Mouse (Mus musculus) ZHBTc4 (cell line): Measurements from ENCODE around the gene Otud5.
"Not testable (repeated sequence)": the region's sequence is repeated elsewhere in the genome, so short reads cannot be mapped to it uniquely, and the experiment has no call there.

Source experiments
- DNase-seq: peaks from one replicate; pipeline ENCODE4 v3.0.0-alpha.2; 2011; ENCODE audit warnings: low read depth, low spot score

The Otud5 gene

DNA sequence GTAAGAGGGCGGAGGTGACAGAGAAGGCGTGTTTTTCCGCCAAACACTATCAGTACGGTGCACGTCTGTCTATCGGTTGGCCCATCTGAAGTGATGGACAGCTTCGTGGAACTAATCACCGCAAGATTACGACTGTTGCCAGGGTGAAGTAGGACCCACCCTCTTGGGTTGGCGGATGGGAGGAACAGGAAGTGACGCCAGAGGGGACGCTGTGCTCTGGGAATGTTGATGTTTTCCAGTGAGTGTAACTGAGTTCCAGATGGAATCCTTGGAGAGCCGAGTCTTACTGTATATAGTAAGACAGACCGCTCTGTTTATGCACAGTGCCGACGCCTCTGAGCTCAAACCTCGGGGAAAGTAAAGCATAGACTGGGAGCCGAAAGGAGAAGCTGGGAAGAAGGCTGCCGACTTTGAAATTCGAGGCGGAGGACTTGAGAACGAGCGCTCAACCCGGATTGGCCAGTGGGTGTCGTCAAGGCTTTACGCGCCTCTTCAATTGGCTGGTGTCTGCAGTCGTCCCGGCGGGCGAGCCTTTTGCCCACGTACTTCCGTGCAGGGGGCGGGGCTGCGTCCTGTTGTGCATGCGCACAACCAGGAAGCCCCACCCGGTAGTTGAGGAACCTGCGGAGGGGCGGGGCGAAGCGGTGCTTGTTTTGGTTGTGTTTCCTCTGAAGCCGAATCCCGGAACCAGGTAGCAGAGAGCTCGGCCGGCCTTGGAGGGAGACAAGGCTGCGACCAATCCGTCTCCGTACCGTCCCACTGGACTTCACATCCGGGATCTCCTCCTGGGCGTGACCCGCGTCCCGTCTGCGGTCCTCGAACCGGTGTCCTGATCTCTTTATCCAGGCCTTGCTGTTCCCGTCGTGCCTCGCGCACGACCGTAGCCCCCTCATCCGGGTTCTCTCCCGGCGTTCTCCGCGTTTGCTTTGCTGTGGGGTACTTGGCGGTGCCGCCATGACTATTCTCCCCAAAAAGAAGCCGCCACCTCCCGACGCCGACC, at the start of gene Otud5:
TSS of gene Otud5 (plus strand) at position 202 of the 1,000 bp plus-strand sequence.
- peak; percentile 99 for DNase-seq

DNA sequence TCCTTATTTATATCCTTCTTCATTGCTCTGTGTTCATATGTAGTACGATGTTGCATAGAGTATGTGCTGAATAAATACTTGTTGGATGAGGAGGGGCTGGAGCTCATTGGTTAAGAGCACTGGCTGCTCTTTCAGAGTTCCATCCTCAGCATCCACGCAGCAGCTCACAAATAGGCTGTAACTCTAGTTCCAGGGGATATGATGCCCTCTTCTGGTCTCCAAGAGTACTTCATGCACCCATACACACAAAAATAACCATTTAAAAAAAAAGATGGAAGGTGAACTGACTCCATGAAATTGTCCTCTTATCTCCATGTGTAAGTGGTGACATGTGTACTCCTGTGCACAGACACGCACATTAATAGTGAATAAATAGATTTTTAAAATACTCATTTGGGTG, 47.8 kb upstream of the Otud5 start:
- peak; percentile 66 for DNase-seq

DNA sequence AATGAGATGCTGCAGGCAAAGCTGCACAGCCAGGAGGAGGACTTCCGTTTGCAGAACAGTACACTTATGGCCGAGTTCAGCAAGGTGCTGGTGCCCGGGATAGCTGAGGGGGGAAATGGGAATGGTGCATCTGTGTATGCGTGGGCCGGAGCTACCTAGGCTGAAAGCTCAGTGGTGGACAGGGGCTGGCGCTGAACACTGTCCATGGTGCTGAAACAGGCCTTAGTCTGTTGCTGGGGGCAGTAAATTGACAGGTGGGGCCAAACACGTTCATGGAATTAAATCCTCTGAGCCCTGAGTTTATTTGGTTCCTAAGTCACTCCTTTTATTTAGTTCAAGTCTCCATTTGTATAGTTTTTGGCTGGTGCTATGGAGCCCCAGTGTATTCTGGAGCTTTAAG, 46.1 kb upstream of the Otud5 start:
- DNase-seq = peak; percentile 54

DNA sequence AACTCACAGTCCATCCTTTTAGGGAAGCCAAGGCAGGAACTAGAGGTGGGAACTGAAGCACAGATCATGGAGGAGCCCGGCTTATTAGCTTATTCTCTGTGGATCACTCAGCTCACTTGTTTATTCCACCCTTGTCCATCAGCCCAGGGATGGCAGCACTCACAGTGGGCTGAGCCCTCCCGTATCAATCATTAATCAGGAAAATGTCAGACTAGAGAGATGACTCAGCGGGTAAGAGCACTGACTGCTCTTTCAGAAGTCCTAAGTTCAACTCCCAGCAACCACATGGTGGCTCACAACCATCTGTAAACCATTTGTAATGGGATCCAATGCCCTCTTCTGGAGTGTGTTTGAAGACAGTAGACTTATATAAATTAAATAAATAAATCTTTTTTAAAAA, 43.8 kb upstream of the Otud5 start:
- no peak for DNase-seq

DNA sequence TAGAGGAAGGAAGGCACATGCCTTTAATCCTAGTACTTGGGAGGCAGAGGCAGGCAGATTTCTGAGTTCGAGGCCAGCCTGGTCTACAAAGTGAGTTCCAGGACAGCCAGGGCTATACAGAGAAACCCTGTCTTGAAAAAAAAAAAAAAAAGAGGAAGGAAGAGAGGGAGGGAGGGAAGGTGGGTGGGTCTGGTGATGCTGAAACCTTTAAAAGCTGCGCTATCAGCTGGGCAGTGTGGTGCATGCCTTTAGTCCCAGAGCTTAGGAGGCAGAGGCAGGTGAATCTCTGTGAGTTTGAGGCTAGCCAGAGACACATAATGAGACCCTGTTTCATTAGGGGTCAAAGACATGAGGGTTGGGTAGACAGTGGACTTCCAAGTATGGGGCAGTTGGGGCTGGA, 39.0 kb upstream of the Otud5 start:
- not testable (repeated sequence) for DNase-seq

DNA sequence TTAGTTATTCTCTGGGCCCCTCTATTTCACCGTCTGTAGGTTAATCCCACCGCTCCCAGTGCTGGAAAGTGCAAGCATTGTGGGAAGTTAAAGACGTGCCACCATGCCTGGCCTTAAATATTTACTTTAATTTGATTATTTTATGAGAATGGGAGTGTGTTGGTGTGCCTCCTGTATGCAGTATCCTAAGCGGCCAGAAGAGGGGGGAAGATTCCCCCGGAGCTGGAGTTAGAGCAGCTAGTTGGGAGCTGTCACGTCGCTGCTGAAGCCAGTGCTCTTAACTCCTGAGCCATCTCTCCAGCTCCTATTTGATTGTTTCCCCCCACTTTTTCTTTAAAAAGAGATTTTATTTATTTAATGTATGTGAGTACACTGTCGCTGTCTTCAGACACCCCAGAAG, 26.1 kb upstream of the Otud5 start:
- peak; percentile 39 for DNase-seq

DNA sequence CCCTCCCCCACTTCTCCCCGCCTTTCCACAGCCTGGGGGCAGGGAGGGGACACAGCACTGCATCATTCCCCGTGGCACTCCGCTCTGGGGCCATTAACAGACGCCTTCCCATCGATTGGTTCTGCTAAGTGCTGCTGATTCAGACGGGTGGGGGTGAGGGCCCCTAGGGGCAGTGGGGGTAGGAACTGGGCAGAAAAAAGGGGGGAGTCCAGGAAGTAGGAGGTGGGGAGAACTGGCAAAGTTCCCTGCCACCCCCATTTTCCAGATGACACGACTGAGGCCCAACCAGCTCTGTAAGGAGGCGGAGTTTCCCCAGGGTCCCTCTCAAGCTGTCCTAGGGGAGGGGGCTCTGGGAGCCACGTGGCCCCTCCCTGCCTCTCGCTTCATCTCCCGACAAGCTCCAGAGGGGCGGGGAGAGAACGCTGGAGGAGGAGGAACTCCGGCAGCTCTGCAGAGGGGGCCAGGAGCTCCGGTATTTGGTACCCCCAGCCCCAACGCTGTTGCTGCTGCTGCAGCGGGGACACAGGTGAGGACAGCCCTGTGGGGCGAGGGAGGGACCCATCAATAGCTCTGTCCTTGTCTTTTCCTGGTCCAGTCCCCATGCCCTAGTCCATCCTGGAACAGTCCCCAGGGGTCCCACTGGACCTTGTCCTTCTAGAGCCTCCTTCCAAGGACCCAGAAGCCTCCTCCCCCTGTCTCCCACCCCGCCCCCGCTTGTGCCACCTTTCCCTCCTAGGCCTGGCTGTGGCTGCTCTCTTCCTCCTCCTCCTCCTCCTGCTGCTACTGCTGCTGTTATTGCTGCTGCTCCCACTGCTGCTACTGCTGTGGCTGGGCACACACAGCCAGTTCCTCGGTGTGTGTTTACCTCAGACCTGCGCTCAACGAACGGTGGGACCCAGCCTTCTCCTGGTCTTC, 19.0 kb upstream of the Otud5 start, which contains the start of gene Kcnd1:
TSS of gene Kcnd1 (plus strand) at position 425 of the 915 bp plus-strand sequence.
- peak; percentile 74 for DNase-seq

DNA sequence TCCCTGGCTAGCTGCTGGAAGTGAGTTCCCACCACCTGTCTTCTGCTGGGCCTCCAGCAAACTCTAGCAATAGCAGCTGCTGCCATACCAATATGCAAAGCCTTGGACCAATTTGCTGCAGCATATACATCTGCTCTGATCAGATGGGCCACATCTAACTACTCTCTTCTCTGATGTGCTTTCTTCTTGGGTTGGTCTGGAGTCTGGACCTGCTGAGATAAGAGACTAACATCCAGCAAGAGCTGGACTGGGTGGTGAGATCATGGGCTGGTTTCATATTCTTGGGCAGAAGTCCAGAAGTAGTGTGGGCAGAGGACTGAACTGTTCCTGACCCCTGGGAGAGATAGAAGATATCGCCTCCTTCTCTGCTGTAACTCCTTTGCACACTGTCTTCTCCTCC, 4.0 kb upstream of the Otud5 start:
- DNase-seq = no peak

DNA sequence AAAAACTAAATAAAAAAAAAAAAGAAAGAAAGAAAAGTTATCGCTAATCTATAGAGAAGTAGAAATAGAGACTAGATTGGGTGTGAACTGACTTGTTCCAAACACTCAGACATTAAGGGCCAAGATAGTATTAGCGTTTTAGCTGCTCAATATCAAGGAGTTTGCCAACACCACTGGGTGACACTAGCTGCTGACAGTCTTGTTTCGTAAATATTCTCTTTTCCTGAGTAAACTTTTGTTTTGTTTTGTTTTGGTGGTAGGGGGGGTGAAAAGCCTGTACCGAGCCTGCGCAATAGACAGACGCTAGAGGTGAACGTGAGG, 362 bp upstream of the Otud5 start:
- DNase-seq = no peak

DNA sequence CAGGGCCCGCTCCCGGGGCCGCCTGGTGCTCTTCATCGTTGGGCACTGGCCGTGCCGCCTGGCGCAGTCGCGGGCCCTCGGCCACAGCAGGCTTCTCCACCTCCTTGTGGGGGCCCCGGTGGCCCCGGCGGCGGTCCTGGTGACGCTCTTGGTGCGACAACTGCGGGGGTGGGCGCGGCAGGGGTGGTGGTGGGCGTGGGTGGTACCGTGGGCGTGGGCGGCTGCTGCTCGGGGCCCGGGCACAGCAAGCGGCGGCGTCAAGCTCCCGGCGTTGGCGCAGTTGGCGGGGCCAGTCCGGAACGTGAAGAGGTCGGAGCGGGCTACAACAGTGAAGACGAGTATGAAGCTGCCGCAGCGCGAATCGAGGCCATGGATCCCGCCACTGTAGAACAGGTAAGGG, 1.2 kb downstream of the Otud5 start:
- peak; percentile 42 for DNase-seq

DNA sequence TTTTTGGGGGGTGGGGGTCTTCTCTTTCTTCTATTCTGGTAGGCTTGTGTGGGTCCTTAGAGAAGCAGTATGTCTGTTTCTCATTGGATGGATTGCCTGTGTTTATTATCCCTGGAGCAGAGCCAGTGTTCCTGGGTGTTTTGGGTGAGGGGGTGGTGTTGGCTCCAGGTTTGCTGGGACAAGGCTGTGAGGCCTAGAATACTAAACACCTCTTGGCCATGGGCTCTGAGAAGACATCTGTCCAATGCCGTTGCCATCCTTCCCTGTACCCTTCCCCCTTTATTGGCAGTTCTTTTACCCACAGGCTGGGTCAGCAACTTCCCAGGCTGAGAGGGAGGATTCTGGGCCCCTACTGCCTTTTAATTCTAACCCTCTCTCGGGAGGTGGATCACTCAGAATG, 6.7 kb downstream of the Otud5 start:
- no peak for DNase-seq

DNA sequence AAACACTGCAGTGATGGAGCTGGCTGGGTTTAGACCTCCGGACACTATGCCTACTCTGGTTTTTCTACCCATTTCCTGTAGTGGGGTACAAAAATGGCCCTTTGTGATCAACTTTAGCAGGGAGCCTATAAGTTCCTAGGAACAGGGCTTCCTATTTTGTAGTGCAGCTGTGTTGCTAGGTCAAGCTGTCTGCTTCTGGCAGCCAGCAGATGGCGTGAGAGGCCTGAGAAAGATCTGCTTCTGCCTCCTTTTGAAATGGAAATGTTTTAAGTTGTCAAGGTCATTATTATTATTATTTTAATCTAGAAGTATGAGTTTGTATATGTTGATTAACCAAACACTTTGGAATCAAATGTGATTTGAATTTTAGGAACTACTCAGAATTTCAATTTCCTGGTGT, 13.4 kb downstream of the Otud5 start:
- peak; percentile 40 for DNase-seq

DNA sequence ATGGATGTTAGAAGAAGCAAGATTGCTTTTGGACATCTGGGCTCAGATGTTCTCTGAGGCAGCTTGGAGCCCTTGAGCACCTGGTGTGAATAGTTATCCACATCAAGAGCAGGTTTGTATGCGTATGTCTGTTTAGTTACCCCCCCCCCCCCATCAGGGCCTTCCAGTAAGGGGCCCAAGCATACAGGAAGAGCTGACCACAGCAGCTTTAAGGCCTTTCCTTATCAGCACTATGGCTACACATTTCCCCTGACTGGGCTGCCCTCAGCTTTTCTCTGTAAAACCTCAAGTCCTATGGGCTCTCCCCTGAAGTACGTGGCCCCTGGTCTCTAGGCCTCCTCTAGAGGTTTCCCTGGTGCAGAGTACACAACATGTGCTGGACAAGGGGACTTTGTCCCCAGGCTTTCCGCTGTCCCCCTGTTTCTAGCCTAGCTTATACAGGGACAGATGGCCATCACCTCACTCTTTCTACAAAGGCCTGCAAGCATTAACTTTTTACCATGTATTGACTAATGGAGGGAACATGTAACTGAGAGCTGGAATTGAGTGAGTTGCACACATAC, 18.1 kb downstream of the Otud5 start:
- DNase-seq = no peak

DNA sequence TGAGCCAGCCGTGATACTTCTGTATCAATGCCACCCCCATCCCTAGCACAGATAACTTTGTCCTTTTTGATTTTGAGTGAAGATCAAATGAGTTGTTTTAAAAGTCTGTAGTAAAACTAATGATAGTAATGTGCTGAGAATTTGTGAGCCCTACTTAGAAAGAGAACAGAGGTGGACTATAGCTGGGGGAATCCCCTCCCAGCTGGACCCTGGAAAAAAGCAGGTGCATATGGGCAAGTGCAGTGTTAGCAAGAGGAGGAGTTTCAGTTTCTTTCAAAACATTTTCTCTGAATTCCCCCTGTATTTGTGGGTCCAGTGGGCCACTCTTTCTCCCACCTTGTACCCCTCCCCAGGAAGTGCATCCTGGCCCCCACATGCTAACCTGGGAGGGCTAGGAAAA, 22.0 kb downstream of the Otud5 start:
- DNase-seq = no peak

DNA sequence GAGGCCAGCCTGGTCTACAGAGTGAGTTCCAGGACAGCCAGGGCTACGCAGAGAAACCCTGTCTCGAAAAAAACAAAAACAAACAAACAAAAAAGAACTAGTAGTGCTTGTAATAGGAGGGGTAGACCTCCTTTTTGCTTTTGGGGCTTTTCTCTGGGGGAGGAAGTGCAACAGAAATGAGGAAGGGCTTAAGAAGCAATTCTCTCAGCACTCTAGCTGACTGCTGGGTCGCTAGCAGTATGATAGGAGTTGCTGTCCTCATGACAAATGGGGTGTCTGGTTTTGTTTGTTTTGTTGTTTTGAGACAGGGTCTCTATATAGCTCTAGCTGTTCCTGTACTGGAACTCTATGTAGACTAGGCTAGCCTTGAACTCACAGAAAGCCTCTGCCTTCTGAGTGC, 23.4 kb downstream of the Otud5 start:
- DNase-seq = no peak

DNA sequence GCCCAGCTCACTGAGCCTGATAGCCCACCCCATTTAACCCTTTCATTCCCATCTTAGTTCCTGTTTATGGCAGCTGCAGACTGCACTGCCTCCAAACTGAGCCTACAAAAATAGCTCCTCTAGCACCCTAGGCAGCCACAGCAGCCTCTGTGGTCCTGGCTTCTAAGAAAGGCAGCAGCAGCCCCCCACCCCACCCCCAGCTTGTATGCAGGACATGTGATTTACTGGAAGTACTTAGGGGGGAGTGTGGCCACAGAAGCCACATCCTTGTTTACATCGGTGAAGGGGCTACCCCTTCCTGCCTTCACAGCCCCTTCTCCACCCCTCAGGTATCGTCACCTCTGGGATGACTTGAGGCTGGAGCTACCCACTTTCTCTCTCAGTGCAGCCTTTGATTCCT, 24.2 kb downstream of the Otud5 start:
- DNase-seq = no peak

DNA sequence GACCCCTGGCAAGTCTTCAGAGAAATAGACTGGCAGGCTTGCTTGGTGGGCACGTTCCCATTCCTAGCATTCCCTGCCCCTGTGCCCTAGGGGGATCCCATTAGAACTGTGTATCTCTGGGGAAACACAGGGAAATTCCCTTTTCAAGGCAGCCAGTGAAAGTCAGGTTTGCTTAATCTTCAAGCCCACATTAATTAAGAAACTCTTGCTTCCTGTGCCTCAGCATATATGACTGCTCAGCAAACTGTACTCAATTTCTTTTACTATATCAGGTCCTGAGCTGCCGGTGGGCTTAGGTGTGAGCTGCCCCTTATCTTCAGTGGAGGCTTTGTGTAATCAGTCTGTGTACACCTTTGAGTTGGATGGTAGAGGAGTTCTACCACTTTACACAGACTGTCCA, 24.6 kb downstream of the Otud5 start:
- DNase-seq = no peak

DNA sequence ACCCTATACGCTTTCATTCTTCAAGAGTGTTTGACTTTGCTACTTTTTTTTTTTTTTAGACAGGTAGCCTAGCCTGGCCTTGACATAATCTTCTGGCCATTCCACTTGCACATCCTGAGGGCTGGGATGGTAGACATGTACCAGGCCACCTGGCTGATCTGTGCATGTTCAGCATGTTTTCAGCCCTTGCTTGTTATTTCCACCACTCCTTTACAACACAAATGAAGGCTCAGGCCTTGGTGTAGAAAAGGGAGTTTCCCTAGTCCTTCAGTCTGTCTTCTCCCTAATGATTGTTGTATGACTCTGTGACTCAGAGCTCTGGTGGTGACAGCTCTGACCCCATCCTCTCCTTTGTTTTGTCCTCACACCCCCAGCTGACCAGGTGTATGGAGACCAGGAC, 26.0 kb downstream of the Otud5 start:
- DNase-seq = no peak

DNA sequence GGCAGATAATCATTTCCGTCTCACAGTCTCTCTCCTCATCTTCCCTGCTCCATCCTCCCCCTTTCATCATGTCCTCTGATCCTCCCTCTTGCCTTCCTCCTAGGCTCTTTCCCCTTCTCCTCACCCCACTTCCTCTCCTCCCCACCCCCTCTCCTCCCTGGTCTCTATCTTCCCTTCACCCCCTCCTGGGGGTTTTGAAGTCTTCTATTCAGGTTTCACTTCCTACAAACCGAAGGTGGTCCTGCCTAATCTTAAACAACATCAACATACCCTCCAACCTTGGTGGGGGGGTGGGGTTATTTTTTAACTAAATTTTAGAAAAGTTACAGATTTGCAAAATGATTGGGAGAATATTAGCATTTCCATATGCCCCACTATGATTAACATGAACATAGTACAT, 27.3 kb downstream of the Otud5 start:
- DNase-seq = no peak

DNA sequence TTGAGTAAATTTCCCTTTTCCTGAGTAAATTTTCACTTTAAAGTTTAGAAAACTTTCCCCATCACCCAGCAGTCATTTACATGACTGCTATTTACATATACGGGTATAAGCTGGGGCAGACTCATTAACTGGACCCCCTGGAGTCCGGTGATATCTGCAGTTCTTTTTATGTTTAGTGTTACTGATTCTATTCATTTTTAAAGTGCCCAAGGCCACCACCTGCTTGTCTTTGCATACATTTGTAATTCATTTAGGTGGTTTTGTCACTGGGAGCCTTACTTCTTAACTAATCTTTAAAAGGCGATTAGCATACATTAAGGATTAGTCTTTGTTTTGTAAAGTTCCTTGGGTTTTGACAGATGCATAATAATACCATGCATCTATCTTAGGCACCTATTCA, 28.7 kb downstream of the Otud5 start:
- DNase-seq = peak; percentile 66

DNA sequence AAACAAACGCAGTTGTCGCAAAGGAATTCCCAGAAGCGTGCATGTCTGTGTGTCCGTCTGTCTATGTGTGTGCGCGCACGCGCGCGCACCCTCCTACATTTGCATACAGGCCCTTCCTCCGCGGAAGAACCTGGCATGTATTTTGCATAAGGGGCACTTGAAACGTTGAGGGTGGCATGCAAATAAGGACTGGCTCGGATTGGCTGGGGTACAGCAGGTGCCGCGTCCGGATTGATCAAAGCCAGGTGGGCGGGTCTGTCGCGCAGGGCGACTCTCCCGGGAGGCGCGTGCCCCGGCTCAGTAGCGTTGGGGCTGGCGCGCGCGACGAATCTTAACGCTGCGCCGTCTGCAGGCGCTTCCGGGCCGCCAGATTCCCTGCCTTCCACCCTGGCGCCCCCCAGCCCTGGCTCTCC, 36.8 kb downstream of the Otud5 start, which contains the start of gene Pim2:
TSS of gene Pim2 (plus strand) at position 256 of the 413 bp plus-strand sequence.
- DNase-seq = peak; percentile 95

DNA sequence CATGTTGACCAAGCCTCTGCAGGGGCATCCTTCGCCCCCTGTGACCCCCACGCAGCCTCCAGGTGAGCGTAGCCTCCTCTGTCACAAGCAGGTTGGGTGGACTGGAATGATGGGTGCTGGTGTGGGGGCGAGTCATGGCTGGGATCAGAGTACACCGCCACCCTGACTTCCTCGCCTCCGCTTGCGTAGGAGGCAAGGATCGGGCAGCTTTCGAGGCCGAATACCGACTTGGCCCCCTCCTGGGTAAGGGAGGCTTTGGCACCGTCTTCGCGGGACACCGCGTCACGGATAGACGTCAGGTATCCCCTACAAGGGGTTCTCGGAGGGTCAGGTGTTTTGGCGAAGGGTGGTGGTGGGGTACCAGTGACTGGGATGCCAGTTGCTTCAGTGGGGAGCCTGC, 37.3 kb downstream of the Otud5 start:
- DNase-seq = no peak
